Mouse (Mus musculus) megakaryocyte, embryonic 14.5 days (primary cell): Measurements from ENCODE around the gene Pccb.

Experiments
- FLI1 ChIP-seq: IDR thresholded peaks from 2 replicates; pipeline ENCODE4 v1.6.1; 2012; ENCODE audit warnings: low read length, inconsistent platforms, mixed read lengths
- GATA1 ChIP-seq: IDR thresholded peaks from 3 replicates; pipeline ENCODE4 v1.6.1; 2012; ENCODE audit warnings: mixed read lengths, low read length, inconsistent platforms, borderline replicate concordance

- TF ChIP-seq GATA1 (no peak), FLI1 (no peak)
Observed at GRCm38 (mm10) chr9:101041508-101041907, 6.8 kb upstream of the Pccb start.
